Mouse (Mus musculus): ENCODE results near the gene Trpv6. TPM values are rescaled to one million over a fixed set of nuclear protein-coding genes. Genes with fewer than 3 reads are reported as not detected.

Gene Trpv6
- polyA plus RNA-seq, 1 experiment from 2014 or later = 0.52 TPM

DNA sequence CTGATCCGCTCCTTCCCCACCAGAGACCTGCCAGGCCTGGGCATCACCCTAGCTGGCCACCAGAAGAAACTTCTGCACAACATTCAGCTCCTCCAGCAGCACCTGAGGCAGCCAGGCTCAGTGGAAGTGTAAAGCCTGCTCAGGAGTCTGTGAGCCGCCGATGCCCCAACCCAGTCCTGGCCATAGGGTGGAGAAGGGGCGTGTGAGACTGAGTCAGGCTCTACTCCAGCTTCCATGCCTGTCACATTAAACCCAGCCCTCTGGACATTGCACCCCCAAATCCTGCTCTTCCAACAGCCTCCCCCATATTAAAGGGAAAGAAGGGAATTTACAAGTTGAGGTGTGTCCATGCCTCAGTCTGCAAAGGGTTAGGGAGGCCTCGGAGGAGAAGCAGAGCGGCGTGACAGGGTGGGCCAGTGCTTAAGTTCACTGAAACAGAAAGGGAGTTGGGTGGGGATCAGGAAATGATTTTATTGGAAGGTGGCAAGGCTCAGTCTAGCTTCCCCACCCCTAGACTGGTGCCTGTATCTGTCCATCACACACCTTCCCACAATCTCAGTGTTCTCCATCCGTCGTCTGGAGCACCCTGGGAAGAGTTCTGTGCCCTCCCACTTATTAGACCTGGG lies 15.9 kb downstream of the Trpv6 start:
- no peak overlapping the region for H3K9ac ChIP-seq
- no peak for ATAC-seq (ENCODE audit: low FRiP score)
- WGBS = 97% methylated on average over 9 of the region's 9 CpGs
- no peak overlapping the region for H3K4me3 ChIP-seq (replicated peaks)
- peaks cover 13% of the 10 kb centered on the region; the same call in 1 of the 2 replicates for H3K36me3 ChIP-seq (replicated peaks)
- no peaks in the 10 kb centered on the region for H3K9me3 ChIP-seq
- H3K27ac ChIP-seq = no peak overlapping the region
- no peak overlapping the region for H3K4me2 ChIP-seq
- H3K27me3 ChIP-seq = no peaks in the 10 kb centered on the region
- H3K4me1 ChIP-seq = no peaks in the 10 kb centered on the region

- H3K4me3 ChIP-seq (replicated peaks) = no peak overlapping the region
- H3K4me2 ChIP-seq = no peak overlapping the region
- H3K9me3 ChIP-seq = no peaks in the 10 kb centered on the region
- 56% methylated on average over 5 of the region's 5 CpGs for WGBS
- peaks cover 8% of the 10 kb centered on the region; the same call in 1 of the 2 replicates for H3K27me3 ChIP-seq
- no peak for ATAC-seq (ENCODE audit: low FRiP score)
- H3K27ac ChIP-seq = no peak overlapping the region
- no peaks in the 10 kb centered on the region for H3K36me3 ChIP-seq (replicated peaks)
- H3K4me1 ChIP-seq = peaks cover 15% of the 10 kb centered on the region
- H3K9ac ChIP-seq = no peak overlapping the region
Measured at GRCm38 (mm10) chr6:41607637-41608036, 28.6 kb downstream of the Trpv6 start.

GRCm38 (mm10) chr6:41606214-41606613 lies 30.0 kb downstream of the Trpv6 start:
- no peak overlapping the region for H3K27ac ChIP-seq
- ATAC-seq (ENCODE audit: low FRiP score) = 0 out of 2 replicates have a peak, but pooled peaks have one; percentile 1
- H3K36me3 ChIP-seq (replicated peaks) = no peaks in the 10 kb centered on the region
- H3K9ac ChIP-seq = peak overlapping the region; percentile 83
- WGBS = 3% methylated on average over 4 of the region's 4 CpGs
- H3K27me3 ChIP-seq = peaks cover 8% of the 10 kb centered on the region; the same call in 1 of the 2 replicates
- peaks cover 15% of the 10 kb centered on the region for H3K4me1 ChIP-seq
- peak overlapping the region; percentile 70 for H3K4me3 ChIP-seq (replicated peaks)
- H3K9me3 ChIP-seq = no peaks in the 10 kb centered on the region
- peak overlapping the region; percentile 83 for H3K4me2 ChIP-seq

- H3K9ac ChIP-seq = peak overlapping the region; percentile 83
- H3K27ac ChIP-seq = peak overlapping the region; percentile 91; the same call in 1 of the 2 replicates
- H3K27me3 ChIP-seq = peaks cover 8% of the 10 kb centered on the region; the same call in 1 of the 2 replicates
- peak; percentile 54; the same call in 1 of the 2 replicates for ATAC-seq (ENCODE audit: low FRiP score)
- peak overlapping the region; percentile 70 for H3K4me3 ChIP-seq (replicated peaks)
- no peaks in the 10 kb centered on the region for H3K9me3 ChIP-seq
- peaks cover 15% of the 10 kb centered on the region for H3K4me1 ChIP-seq
- peak overlapping the region; percentile 83 for H3K4me2 ChIP-seq
- 0% methylated on average over 7 of the region's 7 CpGs for WGBS
- H3K36me3 ChIP-seq (replicated peaks) = no peaks in the 10 kb centered on the region
Measured at GRCm38 (mm10) chr6:41605794-41606104, 30.5 kb downstream of the Trpv6 start.

- Histone ChIP-seq H3K27me3 (peaks cover 8% of the 10 kb centered on the region; the same call in 1 of the 2 replicates), H3K36me3 (replicated peaks) (no peaks in the 10 kb centered on the region), H3K27ac (peak within 1 kb of the TSS; percentile 91), H3K9me3 (no peaks in the 10 kb centered on the region), H3K4me1 (peaks cover 15% of the 10 kb centered on the region), H3K4me2 (peak within 1 kb of the TSS; percentile 83), H3K4me3 (replicated peaks) (peak within 1 kb of the TSS; percentile 70), H3K9ac (peak within 1 kb of the TSS; percentile 83)
- peak; percentile 95 for ATAC-seq (ENCODE audit: low FRiP score)
- WGBS = 1% methylated on average over 55 of the region's 68 CpGs
Measured at GRCm38 (mm10) chr6:41605061-41605793, 31.0 kb downstream of the Trpv6 start, which contains the start of gene Ephb6. Gene Ephb6 (plus strand): TSS chr6:41605482.

- peak overlapping the region; percentile 83 for H3K4me2 ChIP-seq
- peak overlapping the region; percentile 70 for H3K4me3 ChIP-seq (replicated peaks)
- under 1% methylated on average over 23 of the region's 23 CpGs for WGBS
Measured at GRCm38 (mm10) chr6:41604401-41605050, 31.7 kb downstream of the Trpv6 start.

DNA sequence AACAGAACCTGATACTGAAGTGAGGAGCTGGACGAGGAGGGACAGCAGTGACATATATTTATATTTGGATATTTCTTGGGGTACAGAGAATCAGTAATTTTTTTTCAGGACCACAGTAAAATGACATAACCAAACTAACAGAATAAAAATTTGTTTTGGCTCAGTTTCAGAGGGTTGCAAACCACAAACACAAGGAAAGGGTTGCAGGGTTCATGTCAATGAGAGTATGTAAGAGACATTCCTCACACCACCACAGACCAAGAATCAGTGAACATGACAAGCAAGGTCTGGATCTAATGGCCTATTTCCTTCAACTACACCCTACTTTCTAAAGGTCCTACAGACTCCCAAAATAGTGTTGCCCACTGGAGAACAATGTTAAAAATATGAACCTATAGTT lies 54.0 kb downstream of the Trpv6 start:
- Histone ChIP-seq H3K4me3 (replicated peaks) (no peak overlapping the region), H3K4me1 (no peaks in the 10 kb centered on the region), H3K36me3 (replicated peaks) (no peaks in the 10 kb centered on the region), H3K27ac (no peak overlapping the region), H3K4me2 (no peak overlapping the region), H3K27me3 (0 out of 2 replicates have a peak, but pooled peaks cover 2% of the 10 kb centered on the region), H3K9me3 (no peaks in the 10 kb centered on the region), H3K9ac (no peak overlapping the region)
- WGBS = 85% methylated on average over 1 of the region's 1 CpGs
- ATAC-seq (ENCODE audit: low FRiP score) = no peak

More at GRCm38 (mm10) chr6:41604401-41605050, 31.7 kb downstream of the Trpv6 start:
- Histone ChIP-seq H3K27ac (peak overlapping the region; percentile 91), H3K4me1 (peaks cover 15% of the 10 kb centered on the region), H3K9me3 (no peaks in the 10 kb centered on the region), H3K36me3 (replicated peaks) (no peaks in the 10 kb centered on the region), H3K27me3 (peaks cover 8% of the 10 kb centered on the region; the same call in 1 of the 2 replicates), H3K9ac (peak overlapping the region; percentile 83)
- ATAC-seq (ENCODE audit: low FRiP score) = peak; percentile 66

- no peak overlapping the region for H3K4me3 ChIP-seq (replicated peaks)
- H3K27ac ChIP-seq = no peak overlapping the region
- 0 out of 2 replicates have a peak, but pooled peaks cover 3% of the 10 kb centered on the region for H3K4me1 ChIP-seq
- no peak overlapping the region for H3K4me2 ChIP-seq
- 58% methylated on average over 7 of the region's 7 CpGs for WGBS
- H3K27me3 ChIP-seq = 0 out of 2 replicates have a peak, but pooled peaks cover 2% of the 10 kb centered on the region
- H3K9me3 ChIP-seq = no peaks in the 10 kb centered on the region
- H3K36me3 ChIP-seq (replicated peaks) = no peaks in the 10 kb centered on the region
- ATAC-seq (ENCODE audit: low FRiP score) = no peak
- H3K9ac ChIP-seq = no peak overlapping the region
Measured at GRCm38 (mm10) chr6:41581295-41581694, 54.9 kb downstream of the Trpv6 start.

DNA sequence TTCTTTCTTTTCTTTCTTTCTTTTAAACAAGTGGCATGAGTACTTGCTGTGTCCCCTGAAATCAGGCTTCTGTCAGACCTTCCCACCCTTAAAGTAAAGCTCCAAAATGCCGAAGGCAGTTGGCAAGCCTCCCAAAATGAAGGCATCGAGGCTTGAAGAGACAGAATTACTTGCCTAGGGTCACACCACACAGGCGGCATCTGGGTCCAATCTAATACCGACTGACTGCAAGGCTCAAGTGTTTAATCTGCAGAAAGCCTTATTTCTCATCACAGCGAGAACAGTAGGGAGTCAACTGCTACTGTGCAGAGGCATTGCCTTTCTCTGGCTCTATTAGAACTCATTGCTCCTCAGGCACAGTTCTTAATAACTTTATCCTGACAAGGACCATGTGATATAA lies 58.9 kb downstream of the Trpv6 start:
- Histone ChIP-seq H3K27me3 (0 out of 2 replicates have a peak, but pooled peaks cover 2% of the 10 kb centered on the region), H3K4me2 (no peak overlapping the region), H3K27ac (peak overlapping the region; percentile 13; the same call in 1 of the 2 replicates), H3K4me1 (peaks cover 5% of the 10 kb centered on the region; the same call in 1 of the 2 replicates), H3K9me3 (no peaks in the 10 kb centered on the region), H3K36me3 (replicated peaks) (no peaks in the 10 kb centered on the region), H3K9ac (no peak overlapping the region), H3K4me3 (replicated peaks) (no peak overlapping the region)
- no peak for ATAC-seq (ENCODE audit: low FRiP score)
- WGBS = 53% methylated on average over 5 of the region's 5 CpGs

GRCm38 (mm10) chr6:41576526-41577097 lies 59.6 kb downstream of the Trpv6 start:
- H3K4me2 ChIP-seq = no peak overlapping the region
- H3K36me3 ChIP-seq (replicated peaks) = no peaks in the 10 kb centered on the region
- 0 out of 2 replicates have a peak, but pooled peaks cover 2% of the 10 kb centered on the region for H3K27me3 ChIP-seq
- ATAC-seq (ENCODE audit: low FRiP score) = no peak
- H3K27ac ChIP-seq = no peak overlapping the region
- peaks cover 5% of the 10 kb centered on the region; the same call in 1 of the 2 replicates for H3K4me1 ChIP-seq
- WGBS = 61% methylated on average over 5 of the region's 5 CpGs
- no peak overlapping the region for H3K4me3 ChIP-seq (replicated peaks)
- H3K9ac ChIP-seq = no peak overlapping the region
- H3K9me3 ChIP-seq = no peaks in the 10 kb centered on the region
